In the genomic region with DNA sequence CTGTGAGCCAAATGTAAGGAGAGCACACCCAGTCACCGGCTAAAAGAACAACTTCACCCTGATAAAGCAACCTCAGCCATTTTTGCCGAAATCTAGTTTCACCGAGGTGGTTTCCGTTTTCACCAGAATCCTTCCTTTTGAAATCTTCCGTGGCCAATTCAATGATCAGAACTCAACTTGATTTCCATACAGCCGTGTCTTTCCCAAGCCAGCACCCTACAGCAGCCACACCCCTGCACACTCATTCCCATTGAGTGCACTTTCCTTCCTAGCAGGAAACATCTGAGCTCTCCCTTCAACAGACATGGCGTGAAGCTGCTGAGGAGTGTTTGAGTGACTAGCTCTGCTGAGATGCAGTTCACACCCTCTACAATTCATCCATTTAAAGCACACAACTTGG, we compare ENCODE assay signal across 11 mouse cellular contexts. TPM values are rescaled to one million over a fixed set of nuclear protein-coding genes. Genes with fewer than 3 reads are reported as not detected.
DNase-seq lines count a peak whose midpoint lies in the region; ATAC-seq and TF ChIP-seq lines count a peak whose summit lies in the region.
"Had no signal": no experiment of that assay in that cellular context is flagged by ENCODE, and none has a peak within 500 bp of the region (broad histone marks: within the 10 kb centered on the region; RNA-seq: fewer than 3 reads in every experiment).

No protein-coding gene starts in this region.

- no peak for TF ChIP-seq RAD21 in MEL (IDR thresholded peaks at IDR 0.05; ENCODE audit: low read depth, low read length)

- WGBS in limb, embryonic 15.5 days, result 70% methylated on average over 7 of the region's 7 CpGs
- 83% methylated on average over 7 of the region's 7 CpGs for WGBS in limb, embryonic 10.5 days
- WGBS in embryonic facial prominence, embryonic 15.5 days, result 56% methylated on average over 7 of the region's 7 CpGs

- no peaks in the 10 kb centered on the region for H3K36me3 ChIP-seq in limb, embryonic 15.5 days
- H3K36me3 ChIP-seq in limb, embryonic 10.5 days, result no peaks in the 10 kb centered on the region
- H3K36me3 ChIP-seq in MEL (ENCODE audit: control insufficient read depth in 1 of 2, insufficient read depth in 2 of 2, low read length in 2 of 2), result peaks cover 0 to 3% of the 10 kb centered on the region in 2 experiments; a peak in 2 of 4 replicates
- no peaks in the 10 kb centered on the region for H3K36me3 ChIP-seq in embryonic facial prominence, embryonic 15.5 days
- H3K36me3 ChIP-seq: neural tube, embryonic 12.5 days had no signal

- H3K79me2 ChIP-seq in MEL (ENCODE audit: control insufficient read depth, insufficient read depth, low read length, poor library complexity), result no peaks in the 10 kb centered on the region

- no peak for ATAC-seq in limb, embryonic 15.5 days (ENCODE audit: insufficient number of reproducible peaks, low FRiP score, low TSS enrichment, low read depth)
- no peak for ATAC-seq in embryonic facial prominence, embryonic 15.5 days (ENCODE audit: insufficient number of reproducible peaks, low FRiP score, low TSS enrichment, low read depth)
- ATAC-seq: hindbrain, postnatal 0 days had no signal

- TF ChIP-seq CTCF in MEL (IDR thresholded peaks at IDR 0.05 in 2 of 3, conservative IDR thresholded peaks at IDR 0.05 in 1 of 3; ENCODE audit: control insufficient read depth in 1 of 3, insufficient read depth in 1 of 3, low read depth in 2 of 3, low read length in 3 of 3, poor library complexity in 1 of 3, severe bottlenecking in 1 of 3), result no peak

- H3K9me3 ChIP-seq in limb, embryonic 15.5 days, result no peaks in the 10 kb centered on the region
- H3K9me3 ChIP-seq in limb, embryonic 10.5 days (replicated peaks), result no peaks in the 10 kb centered on the region
- no peaks in the 10 kb centered on the region for H3K9me3 ChIP-seq in MEL (replicated peaks; ENCODE audit: insufficient read depth, low read length)
- no peaks in the 10 kb centered on the region for H3K9me3 ChIP-seq in embryonic facial prominence, embryonic 15.5 days (replicated peaks)
- H3K9me3 ChIP-seq: neural tube, embryonic 12.5 days had no signal

- H3K4me3 ChIP-seq in limb, embryonic 15.5 days, result no peak overlapping the region
- H3K4me3 ChIP-seq in limb, embryonic 10.5 days, result no peak overlapping the region
- peak overlapping the region; percentile 48 to 49 for H3K4me3 ChIP-seq in MEL (ENCODE audit: control insufficient read depth in 1 of 2, insufficient read depth in 1 of 2, low read depth in 2 of 2, low read length in 2 of 2)
- H3K4me3 ChIP-seq in embryonic facial prominence, embryonic 15.5 days (replicated peaks), result no peak overlapping the region
- H3K4me3 ChIP-seq: neural tube, embryonic 12.5 days had no signal

- H3K27me3 ChIP-seq in limb, embryonic 15.5 days, result no peaks in the 10 kb centered on the region
- no peaks in the 10 kb centered on the region for H3K27me3 ChIP-seq in limb, embryonic 10.5 days (ENCODE audit: low read depth, poor library complexity, severe bottlenecking)
- H3K27me3 ChIP-seq in MEL (ENCODE audit: control insufficient read depth in 1 of 2, insufficient read depth in 2 of 2, low read length in 2 of 2), result peaks cover 0 to 16% of the 10 kb centered on the region in 2 experiments; a peak in 2 of 4 replicates
- no peaks in the 10 kb centered on the region for H3K27me3 ChIP-seq in embryonic facial prominence, embryonic 15.5 days
- H3K27me3 ChIP-seq: neural tube, embryonic 12.5 days had no signal

- TF ChIP-seq EP300 in MEL (IDR thresholded peaks at IDR 0.05; ENCODE audit: low read depth in 1 of 2, low read length in 2 of 2), result no peak

- TF ChIP-seq POLR2A in MEL (IDR thresholded peaks at IDR 0.05; ENCODE audit: control insufficient read depth in 1 of 2, insufficient read depth in 1 of 2, low read depth in 1 of 2, low read length in 2 of 2, poor library complexity in 1 of 2), result no peak

- H3K9ac ChIP-seq in limb, embryonic 15.5 days, result no peak overlapping the region
- H3K9ac ChIP-seq in MEL (ENCODE audit: control insufficient read depth, low read depth, low read length, poor library complexity, severe bottlenecking), result peak overlapping the region; percentile 44
- no peak overlapping the region for H3K9ac ChIP-seq in embryonic facial prominence, embryonic 15.5 days
- H3K9ac ChIP-seq: neural tube, embryonic 12.5 days had no signal

- H3K4me2 ChIP-seq in limb, embryonic 15.5 days, result no peak overlapping the region
- H3K4me2 ChIP-seq in embryonic facial prominence, embryonic 15.5 days (replicated peaks), result no peak overlapping the region
- H3K4me2 ChIP-seq: neural tube, embryonic 12.5 days had no signal

- H3K4me1 ChIP-seq in limb, embryonic 15.5 days, result peaks cover 12% of the 10 kb centered on the region
- H3K4me1 ChIP-seq in limb, embryonic 10.5 days, result peaks cover 9% of the 10 kb centered on the region; the same call in 1 of the 2 replicates
- peaks cover 0 to 13% of the 10 kb centered on the region in 2 experiments for H3K4me1 ChIP-seq in MEL (ENCODE audit: control insufficient read depth in 1 of 2, insufficient read depth in 2 of 2, low read length in 2 of 2)
- peaks cover 10% of the 10 kb centered on the region; the same call in 1 of the 2 replicates for H3K4me1 ChIP-seq in embryonic facial prominence, embryonic 15.5 days
- H3K4me1 ChIP-seq: neural tube, embryonic 12.5 days had no signal

- peak overlapping the region; percentile 59; the same call in 1 of the 2 replicates for H3K27ac ChIP-seq in limb, embryonic 15.5 days
- H3K27ac ChIP-seq in limb, embryonic 10.5 days, result no peak overlapping the region; the same call in 1 of the 2 replicates
- no peak overlapping the region for H3K27ac ChIP-seq in MEL (ENCODE audit: control insufficient read depth, low read depth, low read length)
- peak overlapping the region; percentile 70 for H3K27ac ChIP-seq in embryonic facial prominence, embryonic 15.5 days (replicated peaks)
- H3K27ac ChIP-seq: hindbrain, postnatal 0 days; neural tube, embryonic 12.5 days had no signal

- DNase-seq in limb, embryonic 10.5 days (ENCODE audit: low spot score), result no peak
- DNase-seq in MEL (ENCODE audit: low read depth, low spot score), result no peak
- DNase-seq in lung, postnatal 36 days, result peak; percentile 51
- no peak for DNase-seq in adrenal gland, postnatal 4 days (ENCODE audit: low spot score in 2 of 2)
- no peak for DNase-seq in left cerebral cortex, postnatal 25 days (ENCODE audit: low spot score in 2 of 2)
- DNase-seq in cerebellum, adult 9-11 months, result no peak
- DNase-seq: right cerebral cortex, postnatal 25 days had no signal

- intact Hi-C loops in left cerebral cortex, postnatal 25 days (cut with DNase I), result no loop called here

TF ChIP-seq in MEL, 35 proteins besides CTCF, POLR2A, EP300 and RAD21:
- TF ChIP-seq KAT2A (conservative IDR thresholded peaks at IDR 0.05; ENCODE audit: low read depth, low read length) (no peak), USF2 (IDR thresholded peaks at IDR 0.05; ENCODE audit: borderline replicate concordance in 1 of 2, insufficient read depth in 1 of 2, low read depth in 1 of 2, low read length in 2 of 2) (no peak), ETS1 (IDR thresholded peaks at IDR 0.05; ENCODE audit: low read depth, low read length) (no peak), JUND (IDR thresholded peaks at IDR 0.05; ENCODE audit: low read depth, low read length) (no peak), MEF2A (IDR thresholded peaks at IDR 0.05; ENCODE audit: extremely low read depth, insufficient replicate concordance, low read depth, low read length, poor library complexity, severe bottlenecking) (no peak), E2F4 (IDR thresholded peaks at IDR 0.05; ENCODE audit: borderline replicate concordance, low read depth, low read length) (no peak), TBP (IDR thresholded peaks at IDR 0.05; ENCODE audit: low read depth, low read length) (no peak)
TF ChIP-seq in MEL: peak in this region for 0.

RNA-seq across cellular contexts. Expression of gene Plau, which starts 9.8 kb away (rescaled TPM):
- 3.3 and 4.9 TPM in 2 replicates for polyA plus RNA-seq in limb, embryonic 15.5 days (2015; fragmentation: Nextera tagmentation; extraction: Ambion mirVana)
- polyA plus RNA-seq in limb, embryonic 10.5 days (2016; fragmentation: Nextera tagmentation; extraction: Ambion mirVana), result 0.54 and 0.55 TPM in 2 replicates
- not detected in 2 replicates for total RNA-seq in MEL (2012; rRNA removed)
- under 1 TPM in 1 of 2 experiments, not detected in 1; 0.04 TPM for polyA plus RNA-seq in MEL (2012; ENCODE audit: insufficient read depth in 1 of 2, insufficient read length in 2 of 2, low read depth in 1 of 2, low replicate concordance in 2 of 2, missing spikeins in 1 of 2)
- polyA plus RNA-seq in embryonic facial prominence, embryonic 15.5 days (2015; fragmentation: Nextera tagmentation; extraction: Ambion mirVana), result 4.5 TPM in 2 replicates
- total RNA-seq in adrenal gland, postnatal 4 days (2021), result 10 to 100 TPM; 19.8 to 36.6 TPM
- 1 to 10 TPM; 5.9 to 7.8 TPM for total RNA-seq in left cerebral cortex, postnatal 25 days (2021)

RNA-seq across cellular contexts. Expression of gene Camk2g, which starts 52.3 kb away (rescaled TPM):
- 44.4 and 55.6 TPM in 2 replicates for polyA plus RNA-seq in limb, embryonic 15.5 days (2015; fragmentation: Nextera tagmentation; extraction: Ambion mirVana)
- polyA plus RNA-seq in limb, embryonic 10.5 days (2016; fragmentation: Nextera tagmentation; extraction: Ambion mirVana), result 43.3 and 57.6 TPM in 2 replicates
- total RNA-seq in MEL (2012; rRNA removed), result 14.1 and 15.6 TPM in 2 replicates
- 10 to 100 TPM in 1 of 2 experiments, not detected in 1; 27.1 TPM for polyA plus RNA-seq in MEL (2012; ENCODE audit: insufficient read depth in 1 of 2, insufficient read length in 2 of 2, low read depth in 1 of 2, low replicate concordance in 2 of 2, missing spikeins in 1 of 2)
- polyA plus RNA-seq in embryonic facial prominence, embryonic 15.5 days (2015; fragmentation: Nextera tagmentation; extraction: Ambion mirVana), result 54.3 and 56.3 TPM in 2 replicates
- 10 to 100 TPM; 77.3 to 87.2 TPM for total RNA-seq in adrenal gland, postnatal 4 days (2021)
- total RNA-seq in left cerebral cortex, postnatal 25 days (2021), result 100 to 1,000 TPM; 292 to 312 TPM

Comparison
In these comparisons a context has a peak if more than half of its experiments do, and no peak if none do; other contexts are left out.
1. H3K27ac ChIP-seq: peak in limb, embryonic 15.5 days (single experiment) and embryonic facial prominence, embryonic 15.5 days (single experiment); none in limb, embryonic 10.5 days (single experiment) and MEL (single experiment).
2. H3K4me3 ChIP-seq: peak in MEL (2 of 2); none in limb, embryonic 15.5 days (single experiment), limb, embryonic 10.5 days (single experiment) and embryonic facial prominence, embryonic 15.5 days (single experiment).